Mouse (Mus musculus) limb, embryonic 11.5 days (tissue): ENCODE results near the gene Rftn2. TPM values are rescaled to one million over a fixed set of nuclear protein-coding genes. Genes with fewer than 3 reads are reported as not detected.

Source experiments
- ATAC-seq: fragments of 200-750 bp; cut with Nextera tagmentation; 2 replicates; pipeline ENCODE4 v1.8.0; 2017; ENCODE audit warnings: low read depth; ENCODE audit not compliant: insufficient number of reproducible peaks, low FRiP score, low TSS enrichment
- DNase-seq: peaks from one replicate; pipeline ENCODE4 v3.0.0-alpha.2; 2015; ENCODE audit warnings: low spot score
- H3K27ac ChIP-seq: fragments of 300-500 bp; sonication (generic); replicated peaks from 2 replicates; pipeline ENCODE4 v1.5.1; 2014; ENCODE audit warnings: low read depth, mild to moderate bottlenecking, low read length
- H3K27me3 ChIP-seq: fragments of 300-500 bp; sonication (generic); 2 replicates; pipeline ENCODE4 v1.6.1; 2014; ENCODE audit warnings: mild to moderate bottlenecking, low read length, mixed read lengths; ENCODE audit not compliant: control insufficient read depth, insufficient read depth
- H3K36me3 ChIP-seq: fragments of 300-500 bp; sonication (generic); 2 replicates; pipeline ENCODE4 v1.6.1; 2014; ENCODE audit warnings: mild to moderate bottlenecking, low read length, moderate library complexity, mixed read lengths; ENCODE audit not compliant: control insufficient read depth, insufficient read depth
- H3K4me1 ChIP-seq: fragments of 300-500 bp; sonication (generic); 2 replicates; pipeline ENCODE4 v1.6.1; 2014; ENCODE audit warnings: low read length, mixed read lengths; ENCODE audit not compliant: control insufficient read depth, insufficient read depth
- H3K4me2 ChIP-seq: fragments of 300-500 bp; sonication (generic); 2 replicates; pipeline ENCODE4 v1.6.1; 2014; ENCODE audit warnings: low read depth, mild to moderate bottlenecking, moderate library complexity; ENCODE audit not compliant: severe bottlenecking
- H3K4me3 ChIP-seq: fragments of 300-500 bp; sonication (generic); 2 replicates; pipeline ENCODE4 v1.5.1; 2014; ENCODE audit warnings: low read depth, low read length
- H3K9ac ChIP-seq: fragments of 300-500 bp; sonication (generic); 2 replicates; pipeline ENCODE4 v1.6.1; 2014; ENCODE audit warnings: mild to moderate bottlenecking, low read length
- H3K9me3 ChIP-seq: fragments of 300-500 bp; sonication (generic); 2 replicates; pipeline ENCODE4 v1.6.1; 2016; ENCODE audit warnings: low read length; ENCODE audit not compliant: control insufficient read depth
- WGBS: fragments of 180-500 bp; shearing (Covaris S2); extraction: QIAGEN DNeasy Blood & Tissue Kit; methylation state at CpG from one replicate; pipeline ENCODE4 v1.1.7; 2014; 5-methylcytosine and 5-hydroxymethylcytosine counted together
- polyA plus RNA-seq: library from polyadenylated mRNA; unstranded; fragments of >200 nt; fragmentation: Nextera tagmentation; extraction: Ambion mirVana; gene quantifications from 2 replicates; pipeline ENCODE4 v1.2.1, GENCODE M21; 2014

Rftn2 gene
- polyA plus RNA-seq, 1 experiment from 2014 or later = 30.0 TPM

- ATAC-seq = no peak
- WGBS = 93% methylated on average over 6 of the region's 6 CpGs
Observed at GRCm38 (mm10) chr1:55207561-55207960, 19.0 kb downstream of the Rftn2 start.

DNA sequence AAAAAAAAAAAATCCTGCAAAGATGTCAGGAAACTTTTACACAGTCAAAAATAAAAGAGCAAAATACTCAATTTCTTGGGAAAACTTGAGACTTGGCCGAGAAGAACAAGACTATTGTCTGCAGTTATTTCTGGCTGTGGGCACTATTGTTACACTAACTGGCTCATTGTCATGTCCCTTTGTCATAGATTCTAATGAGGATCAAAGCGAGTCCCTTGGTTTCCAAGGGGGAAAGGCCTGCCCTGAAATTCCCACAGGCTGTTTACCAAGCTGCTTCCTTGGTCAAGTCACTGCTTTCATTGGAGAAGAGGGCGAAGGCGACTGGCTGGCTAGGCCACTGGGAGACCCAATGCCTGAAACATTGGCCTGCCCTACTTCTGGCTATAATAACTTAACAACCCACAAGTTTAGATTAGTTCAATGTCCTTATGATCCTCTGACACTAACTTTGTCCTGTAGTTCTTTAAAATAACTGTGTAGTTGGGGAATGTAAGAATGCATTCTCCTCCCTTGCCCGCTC lies 20.7 kb downstream of the Rftn2 start:
- Histone ChIP-seq H3K4me1 (peaks cover 6% of the 10 kb centered on the region), H3K4me3 (no peak overlapping the region), H3K36me3 (peaks cover 2% of the 10 kb centered on the region; the same call in 1 of the 2 replicates), H3K27me3 (no peaks in the 10 kb centered on the region), H3K4me2 (no peak overlapping the region), H3K9me3 (no peaks in the 10 kb centered on the region), H3K9ac (no peak overlapping the region), H3K27ac (no peak overlapping the region)
- 64% methylated on average over 5 of the region's 5 CpGs for WGBS
- DNase-seq = no peak
- ATAC-seq = no peak

More at GRCm38 (mm10) chr1:55207561-55207960, 19.0 kb downstream of the Rftn2 start:
- Histone ChIP-seq H3K36me3 (no peaks in the 10 kb centered on the region), H3K4me1 (peaks cover 10% of the 10 kb centered on the region), H3K9ac (no peak overlapping the region), H3K4me3 (no peak overlapping the region), H3K27me3 (no peaks in the 10 kb centered on the region), H3K27ac (no peak overlapping the region), H3K4me2 (no peak overlapping the region), H3K9me3 (no peaks in the 10 kb centered on the region)
- DNase-seq = no peak

DNA sequence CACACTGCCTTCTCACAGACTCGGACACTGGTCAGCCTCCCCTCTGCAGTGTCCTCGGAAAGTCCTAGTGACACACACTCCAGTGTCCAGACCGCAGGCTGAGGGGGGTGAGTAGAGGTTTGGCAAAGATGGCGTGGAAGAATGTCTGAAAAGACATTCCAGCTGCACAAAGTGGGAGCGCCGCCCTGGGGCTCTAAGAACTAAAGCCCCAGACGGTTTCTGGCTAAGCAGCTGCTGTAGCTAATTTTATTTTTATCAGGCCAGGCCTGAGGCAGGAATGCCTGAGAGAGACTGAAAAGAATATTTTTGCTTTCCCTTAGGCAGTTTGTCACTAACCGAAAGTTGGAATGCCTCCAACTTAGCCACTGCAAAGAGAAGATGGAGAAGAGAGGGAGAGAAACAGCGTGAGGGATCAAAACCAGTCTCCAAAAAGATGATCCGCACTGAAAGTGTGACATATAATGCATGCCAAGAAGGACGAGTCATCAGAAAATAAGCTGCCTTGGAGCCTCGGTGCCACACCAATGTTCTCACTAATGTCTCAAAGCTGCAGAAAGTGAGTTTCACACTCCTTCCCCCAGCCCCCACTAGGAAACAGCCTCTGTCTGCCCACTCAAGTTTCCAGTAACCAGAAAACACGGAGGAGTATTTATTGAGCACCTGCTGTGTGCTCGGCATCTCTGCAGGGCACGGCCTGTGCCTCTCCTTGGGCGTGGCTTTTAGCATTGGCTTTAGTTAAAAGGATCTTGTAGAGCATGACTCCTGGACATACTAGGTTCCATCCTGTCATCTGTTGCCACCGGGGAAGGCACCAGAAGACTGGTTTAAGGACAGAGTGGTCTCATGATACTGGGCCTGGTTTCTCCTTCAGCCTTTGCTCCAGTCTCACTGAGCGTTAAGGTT lies 24.5 kb downstream of the Rftn2 start:
- Histone ChIP-seq H3K4me1 (no peaks in the 10 kb centered on the region), H3K9me3 (no peaks in the 10 kb centered on the region), H3K4me3 (no peak overlapping the region), H3K36me3 (peaks cover 2% of the 10 kb centered on the region; the same call in 1 of the 2 replicates), H3K4me2 (no peak overlapping the region), H3K27me3 (no peaks in the 10 kb centered on the region), H3K27ac (no peak overlapping the region), H3K9ac (no peak overlapping the region)
- 75% methylated on average over 18 of the region's 18 CpGs for WGBS
- DNase-seq (no peak), ATAC-seq (no peak)

DNA sequence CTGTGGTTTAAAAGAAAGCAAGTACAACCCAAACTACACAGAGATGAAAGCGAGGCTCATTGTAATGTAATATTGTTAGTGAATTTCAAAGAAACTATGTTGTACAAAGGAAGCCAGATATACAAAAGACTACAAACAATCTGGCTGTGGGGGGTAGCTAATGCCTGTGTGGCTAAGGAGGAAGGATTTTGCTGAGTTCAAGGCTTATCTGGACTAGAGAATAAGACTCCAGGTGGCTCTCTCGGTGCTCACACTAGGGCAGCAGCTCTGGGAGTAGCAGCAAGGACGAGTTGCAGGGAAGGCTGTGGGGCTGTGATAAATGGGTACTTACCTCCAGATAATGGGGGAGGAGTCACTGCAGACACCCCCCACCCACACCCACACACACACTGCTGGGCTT lies 27.9 kb downstream of the Rftn2 start:
- H3K4me2 ChIP-seq = no peak overlapping the region
- H3K9ac ChIP-seq = no peak overlapping the region
- H3K9me3 ChIP-seq = no peaks in the 10 kb centered on the region
- DNase-seq (no peak), ATAC-seq (no peak)
- 47% methylated on average over 3 of the region's 3 CpGs for WGBS
- H3K27ac ChIP-seq = no peak overlapping the region
- H3K27me3 ChIP-seq = no peaks in the 10 kb centered on the region
- H3K4me1 ChIP-seq = 0 out of 2 replicates have a peak, but pooled peaks cover 2% of the 10 kb centered on the region
- peaks cover 2% of the 10 kb centered on the region; the same call in 1 of the 2 replicates for H3K36me3 ChIP-seq
- no peak overlapping the region for H3K4me3 ChIP-seq

DNA sequence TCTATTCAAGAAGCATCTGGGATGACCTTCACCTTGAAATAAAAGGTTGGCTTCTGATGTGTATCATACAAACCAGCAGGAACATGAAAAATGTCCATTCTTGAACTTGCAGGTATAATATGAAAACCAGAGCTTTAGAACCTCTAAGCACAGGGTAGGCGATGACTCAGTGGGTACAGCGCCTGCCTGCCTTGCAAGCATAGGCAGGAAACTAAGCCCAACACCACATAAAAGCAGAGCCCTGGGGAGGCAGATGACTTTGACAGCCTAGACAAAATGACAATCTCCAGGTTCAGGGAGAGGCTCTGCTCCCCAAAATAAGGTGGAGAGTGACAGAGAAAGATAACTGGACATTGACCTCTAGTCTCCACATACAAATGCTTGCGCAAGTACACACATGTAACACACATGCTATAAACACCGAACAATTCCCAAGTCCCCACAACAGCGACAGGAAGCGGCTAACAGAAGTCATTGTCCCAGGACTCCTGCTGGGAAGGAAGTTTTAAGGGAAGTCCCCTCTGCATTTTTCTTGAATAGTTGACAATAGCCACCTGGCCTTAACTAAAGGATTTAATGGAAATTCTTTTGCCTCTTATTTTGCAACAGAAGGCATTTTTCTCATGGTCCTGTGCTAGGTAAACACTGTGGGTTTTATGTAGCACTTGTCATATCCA lies 30.1 kb downstream of the Rftn2 start:
- WGBS = 50% methylated on average over 6 of the region's 6 CpGs
- no peaks in the 10 kb centered on the region for H3K27me3 ChIP-seq

GRCm38 (mm10) chr1:55195021-55195420 lies 31.6 kb downstream of the Rftn2 start:
- Histone ChIP-seq H3K4me1 (peaks cover 15% of the 10 kb centered on the region; the same call in 1 of the 2 replicates), H3K36me3 (peaks cover 6% of the 10 kb centered on the region; the same call in 1 of the 2 replicates), H3K27ac (peak overlapping the region; percentile 6; the same call in 1 of the 2 replicates), H3K27me3 (no peaks in the 10 kb centered on the region), H3K9me3 (no peaks in the 10 kb centered on the region), H3K4me3 (no peak overlapping the region), H3K4me2 (no peak overlapping the region), H3K9ac (no peak overlapping the region)
- DNase-seq (no peak), ATAC-seq (no peak)
- WGBS = 75% methylated on average over 4 of the region's 4 CpGs

More for the DNA sequence above, 30.1 kb downstream of the Rftn2 start:
- no peaks in the 10 kb centered on the region for H3K9me3 ChIP-seq
- H3K27ac ChIP-seq = no peak overlapping the region
- H3K9ac ChIP-seq = no peak overlapping the region
- DNase-seq (no peak), ATAC-seq (no peak)
- H3K4me3 ChIP-seq = no peak overlapping the region
- no peak overlapping the region for H3K4me2 ChIP-seq
- H3K36me3 ChIP-seq = peaks cover 2% of the 10 kb centered on the region; the same call in 1 of the 2 replicates
- peaks cover 15% of the 10 kb centered on the region; the same call in 1 of the 2 replicates for H3K4me1 ChIP-seq

- no peak overlapping the region for H3K4me2 ChIP-seq
- no peaks in the 10 kb centered on the region for H3K27me3 ChIP-seq
- peaks cover 6% of the 10 kb centered on the region; the same call in 1 of the 2 replicates for H3K36me3 ChIP-seq
- no peak overlapping the region for H3K4me3 ChIP-seq
- ATAC-seq (no peak), DNase-seq (no peak)
- no peak overlapping the region for H3K9ac ChIP-seq
- no peaks in the 10 kb centered on the region for H3K9me3 ChIP-seq
- 50% methylated on average over 19 of the region's 19 CpGs for WGBS
- H3K4me1 ChIP-seq = peaks cover 15% of the 10 kb centered on the region; the same call in 1 of the 2 replicates
- H3K27ac ChIP-seq = peak overlapping the region; percentile 21; the same call in 1 of the 2 replicates
Observed at GRCm38 (mm10) chr1:55194064-55194915, 32.3 kb downstream of the Rftn2 start.
